Mouse (Mus musculus): Measurements from ENCODE around the gene Apba1.

- no peak for TF ChIP-seq EP300 (IDR thresholded peaks at IDR 0.05; ENCODE audit: low read depth)
- TF ChIP-seq CTCF (IDR thresholded peaks at IDR 0.05; ENCODE audit: low read depth): no peak
Measured at GRCm38 (mm10) chr19:23960831-23961447, 202.3 kb downstream of the Apba1 start.
